Comparison of ENCODE assay signal across 8 mouse cellular contexts in the genomic region with DNA sequence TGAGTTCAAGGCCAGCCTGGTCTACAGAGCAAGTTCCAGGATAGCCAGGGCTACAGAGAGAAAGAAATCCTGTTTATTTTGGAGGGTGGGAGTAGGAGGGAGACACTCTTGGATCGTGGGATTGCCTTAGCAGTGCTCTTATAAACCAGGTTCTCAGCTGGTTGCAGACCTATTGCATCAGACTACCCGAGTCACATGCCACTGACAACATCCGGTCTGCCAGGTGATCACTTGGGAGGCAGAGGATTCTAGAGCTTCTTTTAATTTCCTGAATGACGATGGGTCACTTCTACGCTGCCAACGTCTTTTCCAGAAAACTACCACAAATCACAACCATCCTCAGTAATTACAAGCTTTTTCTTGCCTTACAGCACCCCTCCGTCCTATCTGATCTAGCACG. TPM values are rescaled to one million over a fixed set of nuclear protein-coding genes. Genes with fewer than 3 reads are reported as not detected.
DNase-seq lines count a peak whose midpoint lies in the region; ATAC-seq and TF ChIP-seq lines count a peak whose summit lies in the region.

No protein-coding gene starts in this region.

- no peak for TF ChIP-seq CTCF in G1E (IDR thresholded peaks at IDR 0.05; ENCODE audit: low read depth, low read length)
- no peak for TF ChIP-seq CTCF in stomach, postnatal 0 days (IDR thresholded peaks at IDR 0.05; ENCODE audit: low read depth)

- peaks cover 9% of the 10 kb centered on the region for H3K27me3 ChIP-seq in G1E (ENCODE audit: insufficient read depth, low read length)
- H3K27me3 ChIP-seq in embryonic facial prominence, embryonic 10.5 days (replicated peaks; ENCODE audit: low read depth, poor library complexity, severe bottlenecking): no peaks in the 10 kb centered on the region
- H3K27me3 ChIP-seq in limb, embryonic 10.5 days (ENCODE audit: low read depth, poor library complexity, severe bottlenecking): no peaks in the 10 kb centered on the region
- no peaks in the 10 kb centered on the region; the same call in 1 of the 2 replicates for H3K27me3 ChIP-seq in midbrain, embryonic 12.5 days
- no peaks in the 10 kb centered on the region for H3K27me3 ChIP-seq in stomach, postnatal 0 days (ENCODE audit: control insufficient read depth, insufficient read depth, low read length)

- DNase-seq in cerebellum, adult 9-10 months: peak; percentile 43
- no peak for DNase-seq in cerebellum, adult 11 months
- DNase-seq in G1E (ENCODE audit: low spot score): peak; percentile 75
- DNase-seq in embryonic facial prominence, embryonic 10.5 days (ENCODE audit: low spot score): no peak
- peak; percentile 29 to 34 for DNase-seq in heart, postnatal 36 days
- no peak for DNase-seq in limb, embryonic 10.5 days (ENCODE audit: low spot score)
- peak; percentile 73 for DNase-seq in stomach, postnatal 0 days (ENCODE audit: low spot score)

- no peak for TF ChIP-seq EP300 in stomach, postnatal 0 days (optimal IDR thresholded peaks at IDR 0.05)

- H3K27ac ChIP-seq in embryonic facial prominence, embryonic 10.5 days (replicated peaks): peak overlapping the region; percentile 87
- peak overlapping the region; percentile 86 for H3K27ac ChIP-seq in limb, embryonic 10.5 days
- H3K27ac ChIP-seq in midbrain, embryonic 12.5 days (replicated peaks): 0 out of 2 replicates have a peak overlapping the region, but pooled peaks have one; percentile 87
- H3K27ac ChIP-seq in stomach, postnatal 0 days (replicated peaks): peak overlapping the region; percentile 87

- peak overlapping the region; percentile 77 for H3K4me3 ChIP-seq in G1E (ENCODE audit: low read depth, low read length)
- peak overlapping the region; percentile 80 for H3K4me3 ChIP-seq in embryonic facial prominence, embryonic 10.5 days
- H3K4me3 ChIP-seq in limb, embryonic 10.5 days: peak overlapping the region; percentile 81
- H3K4me3 ChIP-seq in midbrain, embryonic 12.5 days: peak overlapping the region; percentile 84
- H3K4me3 ChIP-seq in stomach, postnatal 0 days (ENCODE audit: low read depth, low read length): peak overlapping the region; percentile 85

- intact Hi-C loops in heart, postnatal 36 days (cut with DNase I): no loop called here

- ATAC-seq in G1E (ENCODE audit: extremely low read depth, insufficient number of reproducible peaks, low FRiP score, poor library complexity, severe bottlenecking): peak; percentile 71
- ATAC-seq in midbrain, embryonic 12.5 days (ENCODE audit: low FRiP score, low read depth): no peak
- peak; percentile 70; the same call in 1 of the 2 replicates for ATAC-seq in stomach, postnatal 0 days (ENCODE audit: low FRiP score, low TSS enrichment)

- H3K9ac ChIP-seq in midbrain, embryonic 12.5 days (replicated peaks): peak overlapping the region; percentile 84
- peak overlapping the region; percentile 81 for H3K9ac ChIP-seq in stomach, postnatal 0 days (ENCODE audit: low read length)

- H3K9me3 ChIP-seq in G1E (replicated peaks): no peaks in the 10 kb centered on the region
- H3K9me3 ChIP-seq in embryonic facial prominence, embryonic 10.5 days: no peaks in the 10 kb centered on the region
- H3K9me3 ChIP-seq in limb, embryonic 10.5 days (replicated peaks): no peaks in the 10 kb centered on the region
- no peaks in the 10 kb centered on the region for H3K9me3 ChIP-seq in midbrain, embryonic 12.5 days
- no peaks in the 10 kb centered on the region for H3K9me3 ChIP-seq in stomach, postnatal 0 days (ENCODE audit: control insufficient read depth, low read length)

- H3K4me2 ChIP-seq in midbrain, embryonic 12.5 days (replicated peaks): peak overlapping the region; percentile 92
- H3K4me2 ChIP-seq in stomach, postnatal 0 days (replicated peaks; ENCODE audit: low read depth): peak overlapping the region; percentile 82

- peaks cover 51% of the 10 kb centered on the region for H3K4me1 ChIP-seq in G1E (ENCODE audit: insufficient read depth, low read depth, low read length)
- peaks cover 27% of the 10 kb centered on the region for H3K4me1 ChIP-seq in embryonic facial prominence, embryonic 10.5 days
- peaks cover 19% of the 10 kb centered on the region for H3K4me1 ChIP-seq in limb, embryonic 10.5 days
- peaks cover 41% of the 10 kb centered on the region for H3K4me1 ChIP-seq in midbrain, embryonic 12.5 days
- H3K4me1 ChIP-seq in stomach, postnatal 0 days (replicated peaks; ENCODE audit: control insufficient read depth, insufficient read depth): 0 out of 2 replicates have a peak, but pooled peaks cover 3% of the 10 kb centered on the region

- WGBS in embryonic facial prominence, embryonic 10.5 days: 29% methylated on average over 8 of the region's 8 CpGs
- 25% methylated on average over 8 of the region's 8 CpGs for WGBS in limb, embryonic 10.5 days
- 26% methylated on average over 8 of the region's 8 CpGs for WGBS in midbrain, embryonic 12.5 days
- 12% methylated on average over 8 of the region's 8 CpGs for WGBS in stomach, postnatal 0 days

- H3K36me3 ChIP-seq in G1E (replicated peaks): peaks cover 46% of the 10 kb centered on the region
- H3K36me3 ChIP-seq in embryonic facial prominence, embryonic 10.5 days (replicated peaks): peaks cover 30% of the 10 kb centered on the region
- H3K36me3 ChIP-seq in limb, embryonic 10.5 days: peaks cover 27% of the 10 kb centered on the region
- peaks cover 8% of the 10 kb centered on the region; the same call in 1 of the 2 replicates for H3K36me3 ChIP-seq in midbrain, embryonic 12.5 days
- H3K36me3 ChIP-seq in stomach, postnatal 0 days (ENCODE audit: control insufficient read depth, insufficient read depth, low read length): 0 out of 2 replicates have a peak, but pooled peaks cover 3% of the 10 kb centered on the region

RNA-seq across cellular contexts. Expression of gene Sars, which starts 1.0 kb away (rescaled TPM):
- total RNA-seq in G1E (2014; fragmentation: Nextera tagmentation): 138 and 143 TPM in 2 replicates
- 341 and 480 TPM in 2 replicates for total RNA-seq in G1E (2017)
- 170 and 206 TPM in 2 replicates for polyA plus RNA-seq in G1E (2012)
- polyA plus RNA-seq in embryonic facial prominence, embryonic 10.5 days (2016; fragmentation: Nextera tagmentation; extraction: Ambion mirVana): 132 and 139 TPM in 2 replicates
- total RNA-seq in heart, postnatal 36 days (2021): 10 to 100 TPM; 82.6 to 83.9 TPM
- polyA plus RNA-seq in limb, embryonic 10.5 days (2016; fragmentation: Nextera tagmentation; extraction: Ambion mirVana): 117 and 125 TPM in 2 replicates
- 184 and 192 TPM in 2 replicates for polyA plus RNA-seq in midbrain, embryonic 12.5 days (2016; fragmentation: Nextera tagmentation; extraction: Ambion mirVana)
- 99.5 and 102 TPM in 2 replicates for polyA plus RNA-seq in stomach, postnatal 0 days (2015; fragmentation: Nextera tagmentation; extraction: Ambion mirVana)

RNA-seq across cellular contexts. Expression of gene Celsr2, which starts 28.7 kb away (rescaled TPM):
- not detected in 2 replicates for total RNA-seq in G1E (2014; fragmentation: Nextera tagmentation)
- total RNA-seq in G1E (2017): 0.23 and 0.38 TPM in 2 replicates
- polyA plus RNA-seq in G1E (2012): 0.03 TPM in 1 of 2 replicates, not detected in the other
- polyA plus RNA-seq in embryonic facial prominence, embryonic 10.5 days (2016; fragmentation: Nextera tagmentation; extraction: Ambion mirVana): 10.2 and 20.1 TPM in 2 replicates
- total RNA-seq in heart, postnatal 36 days (2021): 1 to 10 TPM; 6.6 to 7.4 TPM
- polyA plus RNA-seq in limb, embryonic 10.5 days (2016; fragmentation: Nextera tagmentation; extraction: Ambion mirVana): 4.0 and 4.4 TPM in 2 replicates
- polyA plus RNA-seq in midbrain, embryonic 12.5 days (2016; fragmentation: Nextera tagmentation; extraction: Ambion mirVana): 73.3 and 78.2 TPM in 2 replicates
- 7.5 and 9.7 TPM in 2 replicates for polyA plus RNA-seq in stomach, postnatal 0 days (2015; fragmentation: Nextera tagmentation; extraction: Ambion mirVana)

Comparison
In these comparisons a context has a peak if more than half of its experiments do, and no peak if none do; other contexts are left out.
1. DNase-seq: peak in cerebellum, adult 9-10 months (single experiment), G1E (single experiment), heart, postnatal 36 days (2 of 2) and stomach, postnatal 0 days (single experiment); none in cerebellum, adult 11 months (single experiment), embryonic facial prominence, embryonic 10.5 days (single experiment) and limb, embryonic 10.5 days (single experiment).
2. Peak in every context shown above with its lines, with median percentiles within 50 percentile points of each other: H3K4me3 ChIP-seq and H3K27ac ChIP-seq.